Mouse (Mus musculus): Measurements from ENCODE around the gene E2f6.

E2f6 gene

DNA sequence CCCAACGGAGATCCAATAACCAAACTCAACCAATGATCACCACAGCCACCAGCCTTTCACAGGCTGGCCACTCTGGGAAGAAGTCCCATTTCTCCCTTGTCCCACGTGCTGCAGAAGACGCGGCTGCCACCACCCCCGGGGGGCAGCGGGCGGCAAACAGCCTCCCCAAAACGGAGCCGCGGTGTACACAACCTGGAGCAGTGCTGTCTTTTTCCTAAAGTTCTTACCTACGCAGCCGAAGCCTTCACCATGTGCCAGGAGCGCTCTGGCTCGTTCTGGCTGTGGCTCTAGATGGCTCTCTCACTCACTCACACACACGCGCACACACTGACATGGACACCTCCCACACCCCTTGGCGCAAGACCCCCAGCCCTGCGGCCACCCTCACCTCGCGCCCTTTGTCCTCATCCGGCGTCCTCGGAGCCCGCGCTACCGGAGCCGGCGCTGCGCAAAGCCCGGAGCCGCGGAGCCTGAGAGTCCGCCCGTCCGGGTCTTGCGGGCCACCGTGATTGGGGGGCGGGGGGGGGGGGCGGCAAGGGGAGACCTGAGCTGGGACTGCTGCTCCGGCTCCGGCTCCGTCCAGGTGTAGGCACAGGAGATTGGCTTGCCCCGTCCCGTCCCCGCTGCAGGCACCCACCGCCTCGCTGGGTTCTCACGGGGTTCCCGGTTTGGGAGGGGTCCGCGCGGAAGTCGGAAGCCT lies 10.4 kb upstream of the E2f6 start, which contains the start of gene Greb1:
Gene Greb1, minus strand, starts transcription at position 628 of the 700 bp plus-strand sequence.
- DNase-seq (ENCODE audit: low spot score): peak; percentile 84

- DNase-seq (ENCODE audit: low spot score): no peak
These were observed 9.8 kb upstream of the E2f6 start for GRCm38 (mm10) chr12:16800959-16801315.

DNA sequence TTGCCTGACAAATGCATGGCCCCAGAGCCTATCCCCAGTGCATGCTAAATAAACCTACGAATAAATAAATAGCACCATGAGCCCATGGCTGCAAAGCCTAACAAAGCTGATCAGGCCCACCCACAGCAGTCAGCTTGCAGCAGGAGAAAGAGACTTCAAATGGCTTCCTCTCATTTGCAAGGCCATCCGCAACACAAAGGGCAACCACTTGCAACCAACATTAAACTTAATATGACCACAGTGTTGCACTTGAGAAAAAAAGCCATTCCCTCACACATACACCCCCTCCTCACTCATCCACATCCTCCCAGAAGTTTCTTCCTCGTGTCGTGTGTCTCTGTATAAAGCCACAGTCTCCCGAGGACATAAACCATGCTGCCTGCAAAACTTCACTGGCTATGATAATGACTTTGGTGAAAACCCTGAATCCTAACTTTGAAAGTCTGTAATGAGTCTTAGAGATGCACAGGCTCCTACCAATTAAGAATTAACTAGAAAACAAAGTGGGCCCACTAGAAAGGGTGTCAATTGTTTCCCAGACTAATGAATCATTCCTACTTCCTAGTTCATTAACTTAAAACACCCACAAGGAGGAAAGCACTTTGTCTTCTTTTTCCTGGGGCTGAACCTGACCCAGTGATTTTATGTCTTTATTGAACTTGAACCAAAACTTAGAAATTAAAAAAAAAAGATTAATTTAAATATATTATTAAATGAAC lies 7.4 kb upstream of the E2f6 start:
- no peak for DNase-seq (ENCODE audit: low spot score)

DNA sequence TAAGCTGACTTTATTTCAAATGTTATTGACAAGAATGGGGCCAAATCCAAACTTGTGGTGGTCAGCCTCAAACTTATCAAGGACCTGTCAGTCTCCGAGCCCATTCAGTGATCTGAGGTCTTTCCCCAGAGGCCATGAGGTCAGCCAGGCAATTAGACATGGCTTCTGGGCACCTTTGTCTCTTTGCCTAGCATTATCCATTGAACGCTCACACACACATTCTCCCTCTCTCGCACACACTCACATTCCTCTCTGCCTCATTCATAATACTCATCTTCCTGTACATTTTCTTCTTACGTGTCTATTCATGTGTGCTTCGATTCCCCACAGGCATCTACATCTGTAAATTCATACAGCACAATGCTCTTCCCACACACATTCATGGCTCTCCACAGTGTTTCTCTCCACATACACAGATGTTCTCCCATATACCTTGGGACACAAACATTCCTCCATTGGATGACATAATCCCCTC lies 6.8 kb upstream of the E2f6 start:
- no peak for DNase-seq (ENCODE audit: low spot score)

- DNase-seq (ENCODE audit: low spot score): peak; percentile 64
These were observed 5.3 kb upstream of the E2f6 start for GRCm38 (mm10) chr12:16805511-16805910.

DNA sequence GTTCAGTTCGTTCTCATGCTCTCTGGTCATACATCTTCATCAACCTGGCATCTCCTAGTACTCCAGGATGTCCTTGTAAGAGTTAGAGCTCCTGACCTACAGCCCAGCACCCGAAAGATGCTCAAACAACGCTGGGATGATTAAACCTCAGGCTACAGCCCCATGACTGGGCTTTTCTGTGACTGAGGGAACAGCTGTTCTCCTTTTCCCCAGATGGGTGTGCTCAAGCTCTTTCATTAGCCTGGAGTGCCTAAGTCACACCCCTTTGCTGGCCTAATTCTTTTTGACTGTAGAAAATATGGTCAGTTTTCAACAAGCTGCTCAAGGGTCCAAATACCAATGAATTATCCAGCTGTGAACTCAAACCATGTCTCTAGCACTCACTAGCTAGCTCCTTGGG lies 2.7 kb upstream of the E2f6 start:
- peak; percentile 26 for DNase-seq (ENCODE audit: low spot score)

GRCm38 (mm10) chr12:16811477-16811876 lies 714 bp downstream of the E2f6 start:
- peak; percentile 34 for DNase-seq (ENCODE audit: low spot score)

DNA sequence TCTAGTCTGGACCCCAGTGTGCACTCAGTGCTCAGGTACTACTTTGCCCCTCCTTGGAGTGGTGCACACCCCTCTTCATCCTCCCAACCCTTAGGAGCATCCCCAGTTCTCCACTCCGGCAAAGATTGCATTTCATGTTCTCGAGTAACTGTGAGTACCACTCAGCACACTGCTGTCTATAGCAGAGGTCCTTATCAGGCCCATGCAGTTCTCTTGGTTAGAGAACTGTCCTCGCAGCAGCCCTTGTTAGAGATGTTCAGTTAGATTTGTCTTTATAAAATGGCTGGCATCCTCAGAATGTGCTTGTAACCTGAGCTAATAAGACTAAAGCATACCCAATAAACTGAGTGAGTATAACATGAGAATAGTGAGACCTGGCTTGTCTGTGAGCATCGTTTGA lies 6.4 kb downstream of the E2f6 start:
- no peak for DNase-seq (ENCODE audit: low spot score)

DNA sequence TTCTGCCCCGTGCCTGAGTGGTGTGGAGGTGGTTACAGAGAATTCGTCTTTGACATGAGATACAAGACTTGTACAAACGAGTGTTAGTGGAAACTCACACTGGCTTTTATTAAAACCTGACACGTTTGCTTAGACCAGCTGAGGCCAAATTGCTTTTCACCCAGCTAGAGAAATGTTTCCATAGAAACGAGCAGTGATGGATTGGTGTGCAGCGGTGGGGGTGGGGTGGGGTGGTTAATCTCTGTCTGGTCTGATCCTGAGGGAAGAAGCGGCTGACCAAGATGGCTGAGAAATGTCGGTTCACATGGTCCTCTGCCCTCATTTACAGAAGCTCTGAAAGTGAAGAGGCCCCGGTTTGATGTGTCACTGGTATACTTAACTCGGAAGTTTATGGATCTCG lies 7.8 kb downstream of the E2f6 start:
- DNase-seq (ENCODE audit: low spot score): no peak

DNA sequence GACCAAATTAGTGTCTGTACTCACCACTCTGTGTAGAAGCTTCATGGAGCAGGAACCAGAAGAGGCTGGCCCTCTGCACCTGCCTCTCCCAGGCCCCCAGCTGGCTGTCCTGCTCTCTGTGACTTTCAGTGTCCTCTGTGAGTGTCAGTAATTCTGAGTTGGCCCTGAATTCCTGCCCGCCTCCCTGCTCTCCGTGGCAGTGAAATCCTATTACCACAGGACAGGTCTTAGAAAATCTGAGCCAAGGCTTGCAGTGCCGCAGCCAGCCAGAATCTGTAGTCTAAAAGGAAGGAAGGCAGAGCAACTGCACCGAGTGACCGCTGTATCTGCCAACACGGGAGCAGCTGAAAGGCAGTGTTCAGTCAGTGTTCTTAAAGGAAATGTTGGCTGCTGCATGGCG lies 10.0 kb downstream of the E2f6 start:
- DNase-seq (ENCODE audit: low spot score): no peak

GRCm38 (mm10) chr12:16822181-16822734 lies 11.5 kb downstream of the E2f6 start:
- DNase-seq (ENCODE audit: low spot score): no peak

DNA sequence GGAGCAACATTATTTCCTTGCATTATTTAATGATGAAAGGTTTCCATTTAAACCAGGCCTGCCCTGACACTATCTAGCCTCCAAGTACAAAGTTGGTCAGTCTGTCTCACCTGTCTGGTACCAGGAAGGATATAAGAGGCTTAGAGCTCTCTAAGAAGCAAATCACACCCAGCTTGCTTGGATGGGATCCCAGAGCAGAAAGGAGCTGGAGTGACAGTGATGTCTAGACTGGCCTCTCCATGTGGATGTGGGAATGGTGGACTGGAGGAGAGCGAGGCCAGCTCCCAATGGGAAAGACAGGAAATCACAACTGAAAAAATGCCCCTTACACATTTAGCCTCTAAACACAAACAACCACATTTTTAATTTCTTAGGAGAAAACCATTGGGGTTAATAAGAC lies 12.9 kb downstream of the E2f6 start:
- no peak for DNase-seq (ENCODE audit: low spot score)

DNA sequence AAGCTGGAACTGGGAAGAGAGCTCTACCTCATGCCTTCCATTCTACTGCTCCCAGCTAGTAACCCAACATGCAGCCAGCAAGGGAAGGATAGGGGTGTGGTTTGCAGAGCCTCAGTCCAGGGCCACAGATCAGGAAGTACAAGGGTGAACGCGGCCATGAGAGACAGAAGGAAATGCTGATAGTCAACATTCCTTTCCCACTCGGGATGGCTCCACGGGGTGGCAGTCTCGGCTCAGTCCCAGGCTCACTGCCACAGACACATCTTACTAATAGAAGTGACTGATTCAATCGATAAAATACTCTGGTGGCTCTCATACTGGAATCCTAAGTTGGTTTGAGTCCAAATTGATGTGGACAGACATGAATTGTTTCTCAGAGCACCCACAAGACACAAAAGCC lies 17.7 kb downstream of the E2f6 start:
- DNase-seq (ENCODE audit: low spot score): peak; percentile 55

GRCm38 (mm10) chr12:16829785-16830184 lies 19.0 kb downstream of the E2f6 start:
- DNase-seq (ENCODE audit: low spot score): no peak

GRCm38 (mm10) chr12:16831071-16831470 lies 20.3 kb downstream of the E2f6 start:
- DNase-seq (ENCODE audit: low spot score): peak; percentile 47

DNA sequence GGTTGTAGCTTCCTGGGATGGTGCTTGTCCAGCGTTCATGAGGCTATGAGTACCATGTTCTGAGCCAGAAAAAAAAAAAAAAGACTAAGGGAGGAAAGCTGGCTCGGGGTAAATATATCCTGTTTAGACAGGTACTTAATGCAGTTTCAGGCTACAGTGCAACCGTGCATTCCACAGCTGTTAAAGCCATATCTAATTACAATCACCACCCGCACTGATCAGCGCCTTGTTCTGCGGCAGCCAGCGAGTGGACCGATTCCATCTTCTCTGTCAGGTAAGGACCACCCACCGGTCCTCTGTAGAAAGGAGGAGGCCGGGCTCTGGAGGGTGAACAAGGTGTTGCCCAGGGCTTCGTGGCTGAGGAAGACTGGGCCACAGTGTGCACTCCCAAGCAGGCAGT lies 23.9 kb downstream of the E2f6 start:
- no peak for DNase-seq (ENCODE audit: low spot score)

- no peak for DNase-seq (ENCODE audit: low spot score)
These were observed 25.4 kb downstream of the E2f6 start for GRCm38 (mm10) chr12:16836188-16836587.

GRCm38 (mm10) chr12:16837766-16838165 lies 27.0 kb downstream of the E2f6 start:
- DNase-seq (ENCODE audit: low spot score): no peak

DNA sequence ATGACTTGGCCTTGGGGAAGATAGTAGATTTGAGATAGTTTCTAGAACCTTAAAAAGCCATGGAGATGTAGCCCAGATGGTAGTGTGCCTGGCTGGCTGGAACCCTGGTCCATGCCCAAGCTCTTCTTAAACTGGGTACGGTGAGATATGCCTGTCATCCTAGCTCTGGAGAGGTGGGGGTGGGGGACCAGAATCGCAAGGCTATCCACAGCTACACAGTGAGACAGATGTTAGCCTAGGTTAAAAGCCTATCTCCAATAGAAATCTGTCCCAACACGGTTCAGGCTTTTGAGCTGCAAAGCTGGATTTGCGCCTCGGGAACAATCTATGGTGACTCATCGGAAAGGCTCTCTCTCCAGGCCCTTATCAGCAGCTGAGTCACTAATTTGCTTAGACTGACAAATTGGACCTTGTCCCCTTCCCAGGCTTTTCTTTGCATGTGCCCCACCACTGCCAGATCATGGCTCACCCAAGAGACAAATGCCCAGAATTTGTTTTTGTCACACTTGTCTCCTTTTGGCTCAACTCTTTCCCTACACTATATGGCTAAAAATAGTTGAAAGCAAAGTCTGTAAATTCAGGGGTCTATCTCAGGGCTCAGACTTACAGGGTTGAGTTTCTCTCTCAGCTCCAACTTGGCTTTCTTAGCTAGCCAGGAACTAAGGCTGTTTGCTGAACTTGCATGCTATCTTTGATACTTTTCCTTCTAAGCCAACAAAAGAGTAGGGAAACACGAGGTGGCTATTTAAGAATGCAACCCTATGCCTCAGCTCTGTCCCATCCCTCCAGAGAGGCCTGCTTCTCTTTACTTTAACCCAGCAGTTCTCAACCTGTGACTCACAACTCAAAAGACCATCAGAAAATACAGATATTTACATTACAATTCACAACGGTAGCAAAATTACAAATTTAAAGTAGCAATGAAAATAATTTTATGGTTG lies 30.3 kb downstream of the E2f6 start:
- peak; percentile 84 for DNase-seq (ENCODE audit: low spot score)

- DNase-seq (ENCODE audit: low spot score): no peak
These were observed 34.1 kb downstream of the E2f6 start for GRCm38 (mm10) chr12:16844623-16845592.

DNA sequence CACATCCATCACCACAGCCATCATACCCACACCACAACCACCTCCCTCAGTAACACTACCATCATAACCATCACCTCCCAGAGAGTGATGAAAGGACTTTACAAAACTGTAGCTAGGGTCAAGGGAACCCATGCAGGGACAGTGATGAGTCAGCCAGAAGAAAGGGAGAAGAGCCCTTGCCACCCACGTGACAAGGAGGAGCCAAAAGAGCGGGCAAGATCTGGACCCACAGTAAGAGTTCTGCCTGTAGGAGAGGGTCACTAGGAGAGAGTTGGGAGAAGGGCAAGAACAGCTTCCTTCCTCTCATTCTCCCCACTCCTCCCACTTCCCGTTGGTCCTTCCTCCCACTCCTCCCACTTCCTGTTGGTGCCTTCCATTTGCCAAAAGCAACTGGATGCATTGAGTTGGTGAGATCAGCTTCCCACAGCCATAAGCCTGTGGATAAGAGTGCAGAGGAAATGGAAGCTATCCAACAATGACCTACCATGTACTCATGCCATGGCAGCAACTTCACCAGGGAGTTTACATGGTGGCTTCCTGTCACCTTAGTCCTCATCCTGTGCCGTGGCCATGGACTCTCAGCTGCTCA lies 36.5 kb downstream of the E2f6 start:
- DNase-seq (ENCODE audit: low spot score): no peak
